Mouse (Mus musculus) stomach, embryonic 14.5 days (tissue): ENCODE measurements around the gene Ncam1. TPM values are rescaled to one million over a fixed set of nuclear protein-coding genes. Genes with fewer than 3 reads are reported as not detected.

Experiments
- ATAC-seq: fragments of 200-750 bp; cut with Nextera tagmentation; 2 replicates; pipeline ENCODE4 v1.8.0; 2017; ENCODE audit warnings: low read depth, moderate TSS enrichment; ENCODE audit not compliant: insufficient number of reproducible peaks, insufficient read depth, low FRiP score
- H3K27ac ChIP-seq: fragments of 300-500 bp; sonication (generic); 2 replicates; pipeline ENCODE4 v1.5.1; 2014; ENCODE audit warnings: mild to moderate bottlenecking, low read length, moderate library complexity, mixed read lengths
- H3K27me3 ChIP-seq: fragments of 300-500 bp; sonication (generic); 2 replicates; pipeline ENCODE4 v1.6.1; 2014; ENCODE audit warnings: low read length, control low read depth, mixed read lengths; ENCODE audit not compliant: control insufficient read depth, insufficient read depth
- H3K36me3 ChIP-seq: fragments of 300-500 bp; sonication (generic); 2 replicates; pipeline ENCODE4 v1.6.1; 2014; ENCODE audit warnings: mild to moderate bottlenecking, control low read depth, low read length, moderate library complexity, mixed read lengths; ENCODE audit not compliant: control insufficient read depth, insufficient read depth
- H3K4me1 ChIP-seq: fragments of 300-500 bp; sonication (generic); 2 replicates; pipeline ENCODE4 v1.6.1; 2014; ENCODE audit warnings: low read length, control low read depth, mixed read lengths; ENCODE audit not compliant: control insufficient read depth, insufficient read depth
- H3K4me2 ChIP-seq: fragments of 300-500 bp; sonication (generic); replicated peaks from 2 replicates; pipeline ENCODE4 v1.6.1; 2014; ENCODE audit warnings: low read depth, low read length, control low read depth
- H3K4me3 ChIP-seq: fragments of 300-500 bp; sonication (generic); 2 replicates; pipeline ENCODE4 v1.5.1; 2014; ENCODE audit warnings: low read depth, low read length, control low read depth
- H3K9ac ChIP-seq: fragments of 300-500 bp; sonication (generic); replicated peaks from 2 replicates; pipeline ENCODE4 v1.6.1; 2014; ENCODE audit warnings: low read depth, mild to moderate bottlenecking, control low read depth, low read length, moderate library complexity, mixed read lengths
- H3K9me3 ChIP-seq: fragments of 300-500 bp; sonication (generic); 2 replicates; pipeline ENCODE4 v1.6.1; 2016; ENCODE audit warnings: low read depth, low read length, control low read depth; ENCODE audit not compliant: control insufficient read depth
- WGBS: fragments of 180-500 bp; shearing (Covaris S2); extraction: QIAGEN DNeasy Blood & Tissue Kit; methylation state at CpG from one replicate; pipeline ENCODE4 v1.1.7; 2014; 5-methylcytosine and 5-hydroxymethylcytosine counted together
- polyA plus RNA-seq: library from polyadenylated mRNA; unstranded; fragments of >200 nt; fragmentation: Nextera tagmentation; extraction: Ambion mirVana; gene quantifications from 2 replicates; pipeline ENCODE4 v1.2.1, GENCODE M21; 2014

Gene Ncam1
- polyA plus RNA-seq, 1 experiment from 2014 or later, result 115 TPM

- no peak overlapping the region for H3K9ac ChIP-seq
- H3K27me3 ChIP-seq, result no peaks in the 10 kb centered on the region
- 88% methylated on average over 5 of the region's 5 CpGs for WGBS
- H3K9me3 ChIP-seq, result no peaks in the 10 kb centered on the region
- H3K4me1 ChIP-seq, result no peaks in the 10 kb centered on the region
- no peak for ATAC-seq
- no peaks in the 10 kb centered on the region; the same call in 1 of the 2 replicates for H3K36me3 ChIP-seq
- no peak overlapping the region for H3K27ac ChIP-seq
- no peak overlapping the region for H3K4me2 ChIP-seq
- no peak overlapping the region for H3K4me3 ChIP-seq
Observed at GRCm38 (mm10) chr9:49528026-49528425, 270.7 kb downstream of the Ncam1 start.

- no peaks in the 10 kb centered on the region for H3K9me3 ChIP-seq
- 65% methylated on average over 8 of the region's 8 CpGs for WGBS
- ATAC-seq, result no peak
- no peak overlapping the region for H3K4me3 ChIP-seq
- H3K9ac ChIP-seq, result no peak overlapping the region
- no peak overlapping the region for H3K27ac ChIP-seq
- no peaks in the 10 kb centered on the region for H3K4me1 ChIP-seq
- no peaks in the 10 kb centered on the region for H3K27me3 ChIP-seq
- no peak overlapping the region for H3K4me2 ChIP-seq
- no peaks in the 10 kb centered on the region; the same call in 1 of the 2 replicates for H3K36me3 ChIP-seq
Observed at GRCm38 (mm10) chr9:49527340-49527739, 271.4 kb downstream of the Ncam1 start.

GRCm38 (mm10) chr9:49524721-49525120, 274.0 kb downstream of the Ncam1 start:
- Histone ChIP-seq H3K4me1 (no peaks in the 10 kb centered on the region), H3K4me3 (no peak overlapping the region), H3K36me3 (peaks cover 3% of the 10 kb centered on the region; the same call in 1 of the 2 replicates), H3K4me2 (no peak overlapping the region), H3K9ac (no peak overlapping the region), H3K9me3 (no peaks in the 10 kb centered on the region), H3K27me3 (no peaks in the 10 kb centered on the region), H3K27ac (no peak overlapping the region)
- no peak for ATAC-seq
- 79% methylated on average over 9 of the region's 9 CpGs for WGBS

GRCm38 (mm10) chr9:49523881-49524280, 274.8 kb downstream of the Ncam1 start:
- Histone ChIP-seq H3K36me3 (peaks cover 8% of the 10 kb centered on the region; the same call in 1 of the 2 replicates), H3K9me3 (no peaks in the 10 kb centered on the region), H3K27me3 (no peaks in the 10 kb centered on the region), H3K4me2 (no peak overlapping the region), H3K27ac (no peak overlapping the region), H3K4me3 (no peak overlapping the region), H3K4me1 (no peaks in the 10 kb centered on the region), H3K9ac (no peak overlapping the region)
- WGBS, result 92% methylated on average over 9 of the region's 9 CpGs
- no peak for ATAC-seq

GRCm38 (mm10) chr9:49514306-49514705, 284.4 kb downstream of the Ncam1 start:
- Histone ChIP-seq H3K4me3 (no peak overlapping the region), H3K36me3 (peaks cover 4% of the 10 kb centered on the region; the same call in 1 of the 2 replicates), H3K27me3 (no peaks in the 10 kb centered on the region), H3K4me2 (no peak overlapping the region), H3K27ac (no peak overlapping the region), H3K9me3 (no peaks in the 10 kb centered on the region), H3K4me1 (no peaks in the 10 kb centered on the region), H3K9ac (no peak overlapping the region)
- 72% methylated on average over 2 of the region's 2 CpGs for WGBS
- ATAC-seq, result no peak

- Histone ChIP-seq H3K9me3 (no peaks in the 10 kb centered on the region), H3K27ac (no peak overlapping the region), H3K36me3 (peaks cover 14% of the 10 kb centered on the region), H3K4me3 (no peak overlapping the region), H3K4me1 (no peaks in the 10 kb centered on the region), H3K9ac (no peak overlapping the region), H3K4me2 (no peak overlapping the region), H3K27me3 (no peaks in the 10 kb centered on the region)
- WGBS, result 84% methylated on average over 4 of the region's 4 CpGs
- ATAC-seq, result no peak
Observed at GRCm38 (mm10) chr9:49510666-49511065, 288.1 kb downstream of the Ncam1 start.

GRCm38 (mm10) chr9:49509628-49510027, 289.1 kb downstream of the Ncam1 start:
- H3K36me3 ChIP-seq, result peaks cover 10% of the 10 kb centered on the region
- WGBS, result 91% methylated on average over 8 of the region's 8 CpGs
- no peaks in the 10 kb centered on the region for H3K4me1 ChIP-seq
- no peak for ATAC-seq
- no peak overlapping the region for H3K27ac ChIP-seq
- no peaks in the 10 kb centered on the region for H3K27me3 ChIP-seq
- H3K9ac ChIP-seq, result no peak overlapping the region
- H3K4me3 ChIP-seq, result no peak overlapping the region
- H3K9me3 ChIP-seq, result no peaks in the 10 kb centered on the region
- no peak overlapping the region for H3K4me2 ChIP-seq

GRCm38 (mm10) chr9:49509094-49509493, 289.6 kb downstream of the Ncam1 start:
- Histone ChIP-seq H3K27ac (no peak overlapping the region), H3K4me1 (no peaks in the 10 kb centered on the region), H3K9me3 (no peaks in the 10 kb centered on the region), H3K36me3 (peaks cover 10% of the 10 kb centered on the region), H3K27me3 (no peaks in the 10 kb centered on the region), H3K4me2 (no peak overlapping the region), H3K9ac (no peak overlapping the region), H3K4me3 (no peak overlapping the region)
- 93% methylated on average over 3 of the region's 3 CpGs for WGBS
- ATAC-seq, result no peak

GRCm38 (mm10) chr9:49507829-49508585, 290.7 kb downstream of the Ncam1 start:
- no peak overlapping the region for H3K27ac ChIP-seq
- H3K9ac ChIP-seq, result no peak overlapping the region
- no peaks in the 10 kb centered on the region for H3K4me1 ChIP-seq
- no peaks in the 10 kb centered on the region for H3K27me3 ChIP-seq
- H3K9me3 ChIP-seq, result no peaks in the 10 kb centered on the region
- ATAC-seq, result no peak
- H3K36me3 ChIP-seq, result peaks cover 10% of the 10 kb centered on the region
- H3K4me2 ChIP-seq, result no peak overlapping the region
- WGBS, result 84% methylated on average over 9 of the region's 9 CpGs
- H3K4me3 ChIP-seq, result no peak overlapping the region
